Mouse (Mus musculus) left cerebral cortex, adult 9 months (tissue): ENCODE measurements around the gene Gm1330.
"Not testable (repeated sequence)": the region's sequence is repeated elsewhere in the genome, so short reads cannot be mapped to it uniquely, and the experiment has no call there.

Experiments used
- DNase-seq, 2 experiments: peaks; one replicate each; pipeline ENCODE4 v3.0.0; 2022; ENCODE audit warnings: low spot score in 2 of 2

The Gm1330 gene

GRCm38 (mm10) chr2:149003151-149003550 lies at the start of gene Gm1330:
Gm1330 (minus strand) TSS chr2:149003251.
- DNase-seq, result no peak

GRCm38 (mm10) chr2:149017137-149017536 lies 14.1 kb upstream of the Gm1330 start, which contains the start of gene Gm10750:
Gm10750 (minus strand) TSS chr2:149017237.
- DNase-seq, result not testable (repeated sequence)

GRCm38 (mm10) chr2:149004826-149005225 lies 1.8 kb upstream of the Gm1330 start:
- DNase-seq, result no peak

DNA sequence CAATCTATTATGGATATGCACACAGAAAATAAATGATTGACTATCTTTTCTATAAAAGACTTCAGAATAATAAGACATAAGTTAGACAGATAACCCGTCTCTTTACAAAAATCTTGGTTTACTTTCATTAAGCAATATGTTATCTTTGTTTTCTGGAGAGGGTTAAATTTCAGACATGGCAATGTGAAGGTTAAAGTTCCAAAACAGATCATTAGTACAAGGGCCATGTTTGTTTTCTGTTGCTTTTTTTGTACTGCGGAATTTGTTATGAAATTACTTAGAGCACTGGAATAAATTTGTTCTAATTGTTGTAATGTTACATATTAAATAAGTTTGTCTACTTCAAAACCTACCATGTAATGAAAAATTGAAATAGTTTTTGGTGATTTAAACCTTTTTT lies 7.9 kb downstream of the Gm1330 start:
- no peak for DNase-seq
